Mouse (Mus musculus) ES-Bruce4 (cell line): ENCODE results near the gene Srek1. TPM values are rescaled to one million over a fixed set of nuclear protein-coding genes. Genes with fewer than 3 reads are reported as not detected.

Source experiments
- H3K27ac ChIP-seq: 2 replicates; pipeline ENCODE4 v1.5.1; 2012; ENCODE audit warnings: low read length, inconsistent platforms; ENCODE audit not compliant: insufficient read depth
- H3K27me3 ChIP-seq: 2 replicates; pipeline ENCODE4 v1.6.1; 2012; ENCODE audit warnings: mild to moderate bottlenecking, low read length, inconsistent platforms; ENCODE audit not compliant: control insufficient read depth, poor library complexity, insufficient read depth, severe bottlenecking
- H3K36me3 ChIP-seq: 2 replicates; pipeline ENCODE4 v1.6.1; 2012; ENCODE audit warnings: inconsistent platforms, mild to moderate bottlenecking, low read length, moderate library complexity; ENCODE audit not compliant: control insufficient read depth, poor library complexity, insufficient read depth, severe bottlenecking
- H3K4me1 ChIP-seq: one replicate; pipeline ENCODE4 v1.8.1; 2011; ENCODE audit warnings: low read length; ENCODE audit not compliant: control insufficient read depth, insufficient read depth
- H3K4me3 ChIP-seq: 2 replicates; pipeline ENCODE4 v1.5.1; 2011; ENCODE audit warnings: low read depth, mild to moderate bottlenecking, low read length
- H3K9ac ChIP-seq: 2 replicates; pipeline ENCODE4 v1.6.1; 2012; ENCODE audit warnings: low read depth, mild to moderate bottlenecking, inconsistent platforms; ENCODE audit not compliant: poor library complexity, severe bottlenecking
- H3K9me3 ChIP-seq: replicated peaks from 2 replicates; pipeline ENCODE4 v1.6.1; 2012; ENCODE audit warnings: mild to moderate bottlenecking, low read length, inconsistent platforms; ENCODE audit not compliant: control insufficient read depth, poor library complexity, insufficient read depth, severe bottlenecking
- CTCF ChIP-seq: IDR thresholded peaks from one replicate; pipeline ENCODE4 v1.8.1; 2011; ENCODE audit warnings: low read depth, low read length
- EP300 ChIP-seq: IDR thresholded peaks from 2 replicates; pipeline ENCODE4 v1.6.1; 2011; ENCODE audit warnings: low read depth, low read length; ENCODE audit not compliant: insufficient read depth
- POLR2A ChIP-seq: IDR thresholded peaks from one replicate; pipeline ENCODE4 v1.8.1; 2011; ENCODE audit warnings: low read length; ENCODE audit not compliant: insufficient read depth
- polyA plus RNA-seq: library from polyadenylated mRNA; stranded (reverse); fragments of >200 nt; gene quantifications from 2 replicates; pipeline ENCODE4 v1.2.4, GENCODE M21; 2011; ENCODE audit warnings: low read depth; ENCODE audit not compliant: missing spikeins, insufficient read depth, insufficient read length

Srek1 gene
- polyA plus RNA-seq, 1 experiment, result 122 TPM

GRCm38 (mm10) chr13:103697993-103698392 lies 76.4 kb downstream of the Srek1 start:
- Histone ChIP-seq H3K9ac (no peak overlapping the region), H3K27ac (no peak overlapping the region), H3K4me1 (no peaks in the 10 kb centered on the region), H3K9me3 (no peaks in the 10 kb centered on the region), H3K27me3 (no peaks in the 10 kb centered on the region), H3K36me3 (no peaks in the 10 kb centered on the region), H3K4me3 (no peak overlapping the region)
- TF ChIP-seq POLR2A (no peak), CTCF (no peak), EP300 (no peak)

DNA sequence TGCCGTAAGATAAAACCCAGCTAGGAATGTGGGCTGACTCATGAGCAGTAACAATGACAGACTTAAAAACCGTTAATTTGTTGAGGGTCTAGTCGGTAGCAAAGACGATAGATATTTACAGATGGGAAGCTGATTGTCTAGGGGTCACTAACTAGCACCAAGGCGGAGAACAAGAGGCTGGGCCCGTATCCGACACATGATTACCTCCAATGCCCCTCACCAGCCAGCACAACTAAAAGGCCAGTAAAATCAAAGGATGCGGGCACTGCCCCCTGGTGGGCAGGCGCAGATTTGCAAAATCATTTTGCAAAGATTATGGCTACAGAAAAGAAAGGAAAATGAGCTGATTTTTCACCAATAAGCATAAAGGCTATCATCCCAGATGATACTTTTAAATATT lies 78.2 kb downstream of the Srek1 start:
- no peaks in the 10 kb centered on the region for H3K9me3 ChIP-seq
- no peak overlapping the region for H3K9ac ChIP-seq
- no peaks in the 10 kb centered on the region for H3K27me3 ChIP-seq
- H3K27ac ChIP-seq, result no peak overlapping the region
- TF ChIP-seq POLR2A, result no peak
- peak; percentile 72 for TF ChIP-seq CTCF
- no peak for TF ChIP-seq EP300
- H3K36me3 ChIP-seq, result no peaks in the 10 kb centered on the region
- H3K4me1 ChIP-seq, result no peaks in the 10 kb centered on the region
- no peak overlapping the region for H3K4me3 ChIP-seq

- Histone ChIP-seq H3K27ac (no peak overlapping the region), H3K4me1 (no peaks in the 10 kb centered on the region), H3K36me3 (no peaks in the 10 kb centered on the region), H3K27me3 (no peaks in the 10 kb centered on the region), H3K4me3 (no peak overlapping the region), H3K9me3 (no peaks in the 10 kb centered on the region), H3K9ac (no peak overlapping the region)
- TF ChIP-seq CTCF (no peak), EP300 (no peak), POLR2A (no peak)
Observed at GRCm38 (mm10) chr13:103695456-103695855, 79.0 kb downstream of the Srek1 start.

Other genes starting within 250 kb of the Srek1 start
- gene Erbin, start 145.9 kb upstream of the Srek1 start, polyA plus RNA-seq, result 23.9 and 28.1 TPM in 2 replicates